Mouse (Mus musculus): ENCODE measurements at regions not wholly inside any gene's neighbourhood (a gene's known extent, or its start where the extent isn't known, plus 50 kb on each side); places are given as distances from the start of the nearest gene placed in this dataset.

DNA sequence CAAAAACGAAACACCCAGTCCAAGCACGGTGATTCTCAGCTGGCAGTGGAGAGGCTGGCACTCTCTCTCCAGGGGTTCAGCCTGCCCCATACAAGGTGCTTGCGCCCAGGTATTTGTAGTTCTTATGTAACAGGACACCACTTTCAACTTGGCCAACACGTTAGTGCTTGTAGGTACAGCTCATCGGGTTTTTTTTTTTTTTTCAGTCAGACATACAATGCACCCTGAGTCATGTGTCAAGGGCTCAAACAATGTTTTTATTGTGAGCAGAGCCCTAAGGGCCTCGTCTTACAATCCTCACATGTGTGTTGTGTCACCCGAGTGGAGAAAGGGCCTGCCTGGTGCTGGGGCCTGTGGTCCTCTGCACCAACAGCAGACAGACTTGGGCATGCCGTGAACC is 118.8 kb upstream of the Smim15 start:
- Histone ChIP-seq H3K9me3 (replicated peaks) (no peaks in the 10 kb centered on the region), H3K36me3 (no peaks in the 10 kb centered on the region), H3K27me3 (peaks cover 4% of the 10 kb centered on the region; the same call in 1 of the 2 replicates), H3K9ac (no peak overlapping the region), H3K4me3 (replicated peaks) (no peak overlapping the region), H3K4me1 (peaks cover 14% of the 10 kb centered on the region; the same call in 1 of the 2 replicates), H3K4me2 (replicated peaks) (no peak overlapping the region), H3K27ac (replicated peaks) (0 out of 2 replicates have a peak overlapping the region, but pooled peaks have one; percentile 30)
- ATAC-seq (ENCODE audit: insufficient number of reproducible peaks, low FRiP score, low TSS enrichment, low read depth) = no peak
- 45% methylated on average over 8 of the region's 8 CpGs for WGBS

DNA sequence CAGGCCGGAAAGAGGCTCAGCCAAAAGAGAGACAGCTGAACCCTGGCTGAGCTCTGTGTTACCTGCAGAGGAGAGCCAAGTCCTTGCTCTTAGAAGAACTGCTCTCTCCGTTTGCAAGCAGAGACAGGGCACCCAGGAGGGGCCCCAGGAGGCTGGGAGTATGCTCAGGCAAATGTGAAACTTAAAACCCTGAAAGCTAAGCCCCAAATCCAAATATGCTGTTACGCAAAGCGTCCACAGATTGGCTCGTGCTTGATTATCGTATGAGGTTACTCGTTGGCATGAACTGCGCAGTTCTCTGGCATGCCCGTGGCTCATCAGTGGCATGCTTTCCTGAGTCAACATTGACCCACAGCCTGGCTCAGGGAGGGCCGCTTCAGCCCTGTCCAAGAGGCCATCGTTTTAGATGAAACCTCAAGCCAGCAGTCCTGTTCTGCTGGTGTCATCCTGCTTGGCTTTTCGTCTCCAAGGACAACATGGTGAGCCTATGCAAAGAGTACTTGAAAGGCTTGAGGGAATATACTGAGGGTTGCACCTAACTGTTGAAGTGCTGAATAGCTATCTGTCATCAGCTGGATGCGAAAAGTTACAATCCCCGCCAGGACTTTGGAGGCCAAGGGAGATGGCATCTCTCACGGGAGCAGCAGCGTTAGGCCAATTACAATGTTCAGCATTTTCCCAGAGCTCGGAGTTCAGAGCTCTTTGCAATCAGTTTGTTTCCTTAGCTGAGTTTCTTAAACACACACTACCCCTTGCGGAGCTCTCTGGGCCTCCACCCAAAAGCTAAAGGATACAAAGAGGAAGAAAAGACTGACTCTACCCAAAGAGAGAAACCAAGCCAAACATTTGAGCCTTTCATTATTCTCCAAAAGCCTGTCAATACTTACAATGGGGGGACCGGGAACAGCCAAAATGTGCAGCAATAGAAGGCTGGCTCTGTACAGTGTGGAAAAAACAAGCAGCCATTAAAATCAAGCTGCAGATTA is 120.8 kb upstream of the Smim15 start:
- Histone ChIP-seq H3K4me1 (peaks cover 14% of the 10 kb centered on the region; the same call in 1 of the 2 replicates), H3K9ac (no peak overlapping the region), H3K27me3 (no peaks in the 10 kb centered on the region; the same call in 1 of the 2 replicates), H3K4me3 (replicated peaks) (no peak overlapping the region), H3K9me3 (replicated peaks) (no peaks in the 10 kb centered on the region), H3K27ac (replicated peaks) (peak overlapping the region; percentile 68), H3K4me2 (replicated peaks) (peak overlapping the region; percentile 32), H3K36me3 (no peaks in the 10 kb centered on the region)
- WGBS = 35% methylated on average over 19 of the region's 19 CpGs
- peak; percentile 76 for ATAC-seq (ENCODE audit: insufficient number of reproducible peaks, low FRiP score, low TSS enrichment, low read depth)

DNA sequence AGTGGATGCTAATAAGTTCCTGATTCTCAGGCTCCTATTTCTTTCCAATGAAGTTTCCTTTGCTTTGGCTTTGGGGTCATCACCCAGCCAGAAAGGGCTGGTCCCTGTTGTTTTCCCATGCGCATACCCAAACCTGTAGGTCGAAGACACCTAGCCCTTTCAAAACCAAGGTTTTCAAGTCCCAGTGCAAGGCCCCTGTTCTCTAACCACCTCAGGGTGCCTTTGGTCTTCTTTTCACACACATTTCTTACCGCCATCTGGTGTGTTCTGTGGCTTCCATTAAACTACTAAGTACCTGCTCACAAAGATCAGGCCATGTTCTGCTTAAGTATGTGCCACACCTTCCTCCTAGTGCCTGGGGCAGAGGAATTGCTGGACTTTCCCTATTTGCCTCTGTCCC is 124.8 kb upstream of the Smim15 start:
- H3K9me3 ChIP-seq (replicated peaks) = no peaks in the 10 kb centered on the region
- 77% methylated on average over 3 of the region's 3 CpGs for WGBS
- H3K27ac ChIP-seq (replicated peaks) = no peak overlapping the region
- H3K4me3 ChIP-seq (replicated peaks) = no peak overlapping the region
- no peak overlapping the region for H3K4me2 ChIP-seq (replicated peaks)
- ATAC-seq (ENCODE audit: insufficient number of reproducible peaks, low FRiP score, low TSS enrichment, low read depth) = no peak
- H3K27me3 ChIP-seq = no peaks in the 10 kb centered on the region; the same call in 1 of the 2 replicates
- H3K36me3 ChIP-seq = no peaks in the 10 kb centered on the region
- H3K9ac ChIP-seq = no peak overlapping the region
- H3K4me1 ChIP-seq = peaks cover 14% of the 10 kb centered on the region; the same call in 1 of the 2 replicates

DNA sequence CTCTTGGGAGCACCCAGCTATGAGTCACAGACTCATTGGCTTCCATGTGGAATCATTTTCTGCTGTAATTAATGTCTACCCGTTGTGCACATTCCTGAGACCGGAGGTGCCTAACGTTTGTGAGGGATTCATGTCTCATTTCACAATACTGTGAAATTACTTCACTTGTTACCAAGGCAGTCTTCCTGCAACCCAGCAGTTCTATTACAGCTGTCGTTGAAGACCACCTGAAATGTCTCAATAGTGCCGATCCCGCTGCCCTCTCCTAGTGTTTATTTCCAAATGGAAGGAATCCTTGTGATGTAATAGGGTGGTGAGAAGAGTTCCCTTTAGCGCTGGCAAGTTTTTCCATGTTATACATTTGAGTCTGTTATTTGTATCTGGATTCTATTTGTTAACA is 125.8 kb upstream of the Smim15 start:
- ATAC-seq (ENCODE audit: insufficient number of reproducible peaks, low FRiP score, low TSS enrichment, low read depth) = no peak
- H3K4me3 ChIP-seq (replicated peaks) = no peak overlapping the region
- no peaks in the 10 kb centered on the region; the same call in 1 of the 2 replicates for H3K27me3 ChIP-seq
- no peaks in the 10 kb centered on the region for H3K9me3 ChIP-seq (replicated peaks)
- H3K36me3 ChIP-seq = no peaks in the 10 kb centered on the region
- H3K4me1 ChIP-seq = peaks cover 10% of the 10 kb centered on the region; the same call in 1 of the 2 replicates
- H3K4me2 ChIP-seq (replicated peaks) = no peak overlapping the region
- H3K27ac ChIP-seq (replicated peaks) = no peak overlapping the region
- WGBS = 66% methylated on average over 7 of the region's 7 CpGs
- H3K9ac ChIP-seq = no peak overlapping the region

DNA sequence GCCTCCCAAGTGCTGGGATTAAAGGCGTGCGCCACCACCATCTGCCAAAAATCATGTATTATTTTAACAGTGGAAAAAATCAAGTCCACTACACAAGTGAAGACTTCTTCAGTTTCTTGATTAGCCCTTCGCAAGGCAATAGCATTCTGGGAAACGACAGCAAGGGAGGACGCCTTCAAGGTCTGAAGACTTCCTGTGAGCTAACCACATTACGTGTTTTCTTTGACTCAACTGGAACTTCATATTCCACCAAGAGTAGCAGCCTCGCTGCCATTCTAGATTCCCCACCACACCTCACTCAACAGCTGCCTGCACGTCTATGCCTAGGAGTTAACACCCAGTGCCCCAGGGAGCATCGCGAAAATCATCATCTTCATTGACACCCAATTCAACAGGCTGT is 126.2 kb upstream of the Smim15 start:
- H3K4me3 ChIP-seq (replicated peaks) = no peak overlapping the region
- ATAC-seq (ENCODE audit: insufficient number of reproducible peaks, low FRiP score, low TSS enrichment, low read depth) = no peak
- H3K27ac ChIP-seq (replicated peaks) = no peak overlapping the region
- H3K9ac ChIP-seq = no peak overlapping the region
- H3K9me3 ChIP-seq (replicated peaks) = no peaks in the 10 kb centered on the region
- no peak overlapping the region for H3K4me2 ChIP-seq (replicated peaks)
- peaks cover 6% of the 10 kb centered on the region; the same call in 1 of the 2 replicates for H3K4me1 ChIP-seq
- no peaks in the 10 kb centered on the region for H3K36me3 ChIP-seq
- H3K27me3 ChIP-seq = no peaks in the 10 kb centered on the region; the same call in 1 of the 2 replicates
- WGBS = 78% methylated on average over 10 of the region's 10 CpGs

DNA sequence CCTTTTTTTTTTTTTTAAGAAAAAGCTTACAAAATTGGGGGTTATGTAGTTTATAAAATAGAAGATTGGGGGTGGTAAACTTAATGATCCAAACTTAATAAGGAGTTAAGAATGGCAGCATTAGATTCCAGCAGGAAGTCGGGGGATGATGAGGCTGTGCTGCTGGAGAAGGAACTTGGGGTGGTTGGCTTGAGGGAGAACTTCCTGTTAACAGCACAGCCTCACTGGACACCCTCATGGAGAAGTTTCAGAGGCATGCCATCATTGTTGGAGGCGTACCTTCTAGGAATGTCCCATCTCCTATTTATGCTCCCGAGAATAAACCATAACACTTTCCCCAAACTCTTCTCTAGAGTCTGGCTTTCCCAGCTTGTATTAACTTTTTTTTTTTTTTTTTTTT is 126.7 kb upstream of the Smim15 start:
- peaks cover under 1% of the 10 kb centered on the region; the same call in 1 of the 2 replicates for H3K4me1 ChIP-seq
- H3K9ac ChIP-seq = no peak overlapping the region
- H3K27ac ChIP-seq (replicated peaks) = no peak overlapping the region
- ATAC-seq (ENCODE audit: insufficient number of reproducible peaks, low FRiP score, low TSS enrichment, low read depth) = no peak
- no peaks in the 10 kb centered on the region; the same call in 1 of the 2 replicates for H3K27me3 ChIP-seq
- H3K4me2 ChIP-seq (replicated peaks) = no peak overlapping the region
- WGBS = 96% methylated on average over 3 of the region's 3 CpGs
- H3K4me3 ChIP-seq (replicated peaks) = no peak overlapping the region
- H3K36me3 ChIP-seq = no peaks in the 10 kb centered on the region
- H3K9me3 ChIP-seq (replicated peaks) = no peaks in the 10 kb centered on the region

DNA sequence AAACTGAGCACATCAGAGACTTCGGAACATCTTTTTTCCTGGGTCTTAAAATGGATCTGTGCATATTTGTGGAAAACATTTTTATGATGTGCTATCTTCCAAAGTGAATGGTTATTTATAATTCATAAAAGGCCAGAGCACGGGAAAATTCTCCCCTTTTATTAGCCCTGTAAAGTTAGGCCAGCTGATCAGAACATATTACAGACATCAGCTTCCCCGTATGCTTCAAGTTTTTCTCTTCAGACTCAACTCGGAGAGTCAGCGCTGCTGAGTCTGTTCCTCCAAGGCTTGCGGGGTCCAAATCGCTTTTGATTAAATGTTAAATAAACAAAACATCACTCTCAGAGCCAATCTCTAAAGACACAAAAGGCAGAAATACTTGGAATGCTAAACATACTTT is 134.1 kb upstream of the Smim15 start:
- no peak for ATAC-seq (ENCODE audit: insufficient number of reproducible peaks, low FRiP score, low TSS enrichment, low read depth)
- 33% methylated on average over 7 of the region's 7 CpGs for WGBS
- H3K9me3 ChIP-seq (replicated peaks) = no peaks in the 10 kb centered on the region
- H3K9ac ChIP-seq = no peak overlapping the region
- 0 out of 2 replicates have a peak, but pooled peaks cover 7% of the 10 kb centered on the region for H3K4me1 ChIP-seq
- no peak overlapping the region for H3K4me3 ChIP-seq (replicated peaks)
- H3K36me3 ChIP-seq = no peaks in the 10 kb centered on the region
- H3K27me3 ChIP-seq = no peaks in the 10 kb centered on the region
- no peak overlapping the region for H3K27ac ChIP-seq (replicated peaks)
- no peak overlapping the region for H3K4me2 ChIP-seq (replicated peaks)

DNA sequence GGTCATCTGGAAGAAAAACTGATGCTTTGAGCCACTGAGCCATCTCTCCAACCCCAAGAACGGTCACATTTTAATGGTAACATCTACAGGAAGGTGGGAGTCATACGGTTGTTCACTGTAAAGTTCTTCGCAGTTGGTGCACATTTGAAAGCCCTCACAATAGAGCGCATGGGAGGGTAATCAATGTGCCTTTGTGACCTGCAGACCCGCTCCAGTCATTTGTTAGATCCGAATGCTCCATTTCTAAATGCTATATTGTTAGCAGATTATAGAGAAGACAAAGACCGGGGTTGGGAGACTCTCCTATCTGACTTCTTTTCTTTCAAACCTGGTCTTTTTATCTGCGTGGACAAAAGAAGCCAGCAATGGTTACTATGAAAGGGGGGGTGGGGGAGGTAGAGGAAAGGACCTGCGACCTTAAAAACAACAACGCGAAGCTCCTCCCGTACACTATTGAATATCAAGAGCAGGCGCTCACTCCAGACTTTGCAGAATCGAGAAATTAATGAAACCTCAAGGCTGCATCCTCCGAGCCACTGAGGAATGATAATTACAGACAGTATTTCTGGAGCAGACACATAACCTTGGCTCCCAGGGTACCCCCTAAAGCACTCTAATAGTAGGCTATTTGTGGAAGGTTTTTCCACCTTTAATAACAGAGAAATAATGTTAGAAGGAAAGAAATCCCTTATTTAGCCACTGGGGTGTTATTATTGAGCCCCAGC is 134.7 kb upstream of the Smim15 start:
- no peak for ATAC-seq (ENCODE audit: insufficient number of reproducible peaks, low FRiP score, low TSS enrichment, low read depth)
- H3K27ac ChIP-seq (replicated peaks) = no peak overlapping the region
- no peaks in the 10 kb centered on the region for H3K9me3 ChIP-seq (replicated peaks)
- H3K36me3 ChIP-seq = no peaks in the 10 kb centered on the region
- no peak overlapping the region for H3K4me3 ChIP-seq (replicated peaks)
- 57% methylated on average over 15 of the region's 15 CpGs for WGBS
- H3K27me3 ChIP-seq = no peaks in the 10 kb centered on the region
- no peak overlapping the region for H3K4me2 ChIP-seq (replicated peaks)
- 0 out of 2 replicates have a peak, but pooled peaks cover 7% of the 10 kb centered on the region for H3K4me1 ChIP-seq
- H3K9ac ChIP-seq = no peak overlapping the region

DNA sequence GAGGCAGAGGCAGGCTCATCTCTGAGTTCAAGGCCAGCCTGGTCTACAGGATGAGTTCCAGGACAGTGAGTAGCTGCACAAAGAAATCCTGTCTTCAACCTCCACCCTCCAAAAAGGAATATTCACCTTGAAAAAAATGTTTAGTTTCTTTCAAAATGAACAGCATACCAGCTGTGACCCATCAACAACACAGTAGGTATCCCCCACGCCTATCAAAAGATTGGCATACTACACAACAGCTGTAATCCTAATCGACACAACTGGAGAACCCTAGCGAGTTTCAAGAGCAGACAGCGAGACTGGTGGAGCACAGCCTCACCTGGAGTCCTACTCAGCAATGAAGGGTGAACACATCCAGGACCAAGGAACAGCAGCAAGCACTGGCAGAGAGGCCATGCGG is 136.3 kb upstream of the Smim15 start:
- Histone ChIP-seq H3K4me2 (replicated peaks) (no peak overlapping the region), H3K4me1 (0 out of 2 replicates have a peak, but pooled peaks cover 7% of the 10 kb centered on the region), H3K4me3 (replicated peaks) (no peak overlapping the region), H3K9ac (no peak overlapping the region), H3K27me3 (no peaks in the 10 kb centered on the region), H3K36me3 (no peaks in the 10 kb centered on the region), H3K9me3 (replicated peaks) (no peaks in the 10 kb centered on the region), H3K27ac (replicated peaks) (no peak overlapping the region)
- ATAC-seq (ENCODE audit: insufficient number of reproducible peaks, low FRiP score, low TSS enrichment, low read depth) = no peak
- 94% methylated on average over 5 of the region's 5 CpGs for WGBS

DNA sequence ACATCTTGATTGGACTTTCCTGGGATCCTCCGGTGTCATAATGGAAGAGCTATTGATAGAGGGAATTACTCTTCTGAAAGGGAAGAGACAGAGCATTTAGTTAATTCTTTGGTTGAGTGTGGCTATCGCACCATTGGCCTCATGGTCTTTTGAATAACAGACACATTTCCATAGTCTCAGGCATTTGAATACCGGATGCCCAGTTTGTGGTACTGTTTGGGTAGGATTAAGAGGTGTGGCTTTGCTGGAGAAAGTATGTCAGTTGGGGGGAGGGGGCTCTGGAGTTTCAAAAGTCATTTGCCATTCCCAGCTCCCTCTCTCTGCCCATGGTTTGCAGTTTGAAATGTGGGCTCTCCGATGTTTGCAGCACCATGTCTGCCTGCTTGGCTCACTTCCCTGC is 139.4 kb upstream of the Smim15 start:
- WGBS = 85% methylated on average over 4 of the region's 4 CpGs
- no peak overlapping the region for H3K4me3 ChIP-seq (replicated peaks)
- H3K27me3 ChIP-seq = no peaks in the 10 kb centered on the region
- H3K9me3 ChIP-seq (replicated peaks) = no peaks in the 10 kb centered on the region
- H3K27ac ChIP-seq (replicated peaks) = no peak overlapping the region
- no peak overlapping the region for H3K9ac ChIP-seq
- H3K4me2 ChIP-seq (replicated peaks) = no peak overlapping the region
- peaks cover 8% of the 10 kb centered on the region for H3K4me1 ChIP-seq
- ATAC-seq (ENCODE audit: insufficient number of reproducible peaks, low FRiP score, low TSS enrichment, low read depth) = no peak
- no peaks in the 10 kb centered on the region for H3K36me3 ChIP-seq

DNA sequence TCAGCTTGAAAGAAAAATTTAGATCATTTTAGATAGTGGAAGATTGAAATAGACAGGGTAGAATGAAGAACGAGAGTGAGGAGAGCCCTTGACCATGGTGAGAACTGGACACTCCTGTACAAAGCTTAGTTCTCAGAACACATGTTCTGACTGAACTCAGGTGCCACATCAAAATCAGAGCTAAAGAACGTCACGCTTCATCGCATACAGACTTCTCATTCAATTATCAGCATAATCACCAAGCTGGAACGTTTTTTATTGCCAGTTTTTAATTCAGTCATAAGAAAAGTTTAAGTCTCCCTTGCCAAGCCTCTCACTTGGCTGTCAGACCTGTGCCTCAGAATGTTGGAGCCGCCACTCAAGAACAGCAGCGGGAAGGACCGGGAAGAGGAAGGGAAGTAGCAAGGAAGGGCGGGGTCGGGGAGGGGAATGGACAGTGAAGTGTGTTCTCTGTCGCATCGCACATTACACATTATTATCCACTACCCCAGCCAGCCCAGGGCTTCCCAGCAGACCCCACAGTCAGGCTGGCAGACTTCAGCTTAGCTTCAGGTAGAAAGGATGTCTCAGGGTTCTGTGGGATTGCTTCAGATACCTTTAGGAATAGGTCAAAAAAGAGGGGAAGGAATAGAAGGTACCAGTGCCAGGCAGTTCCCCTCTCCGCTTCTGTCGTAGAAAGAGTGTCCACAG is 140.1 kb upstream of the Smim15 start:
- H3K9ac ChIP-seq = no peak overlapping the region
- H3K27me3 ChIP-seq = no peaks in the 10 kb centered on the region
- H3K27ac ChIP-seq (replicated peaks) = no peak overlapping the region
- 70% methylated on average over 14 of the region's 14 CpGs for WGBS
- no peaks in the 10 kb centered on the region for H3K36me3 ChIP-seq
- H3K4me2 ChIP-seq (replicated peaks) = no peak overlapping the region
- no peak for ATAC-seq (ENCODE audit: insufficient number of reproducible peaks, low FRiP score, low TSS enrichment, low read depth)
- H3K9me3 ChIP-seq (replicated peaks) = no peaks in the 10 kb centered on the region
- no peak overlapping the region for H3K4me3 ChIP-seq (replicated peaks)
- H3K4me1 ChIP-seq = peaks cover 8% of the 10 kb centered on the region
